Mouse (Mus musculus) activated CD4-positive, CD25-positive, alpha-beta regulatory T cell (primary cell): Measurements from ENCODE around the gene Srsy. TPM values are rescaled to one million over a fixed set of nuclear protein-coding genes. Genes with fewer than 3 reads are reported as not detected.

Experiments used
- polyA plus RNA-seq, 2 experiments: library from polyadenylated mRNA; unstranded; fragments of 100-300 nt; shearing (Covaris generic); gene quantifications; one replicate each; pipeline ENCODE4 v1.2.1; 2017

Srsy gene
- polyA plus RNA-seq = under 1 TPM in 1 of 2 experiments, not detected in 1; 0.11 TPM

GRCm38 (mm10) chrY:17937230-17937629 lies at the start of gene Srsy:
Gene Srsy (minus strand): TSS chrY:17937330.

Other genes starting within 250 kb of the Srsy start
- not detected for gene Gm21904, start 91.1 kb downstream of the Srsy start, polyA plus RNA-seq
- not detected for gene Gm20772, start 62.6 kb downstream of the Srsy start, polyA plus RNA-seq
- gene Gm20831, start 62.6 kb downstream of the Srsy start, polyA plus RNA-seq = under 1 TPM in 1 of 2 experiments, not detected in 1; 0.34 TPM
- gene Gm21764, start 124.5 kb upstream of the Srsy start, polyA plus RNA-seq = not detected
- not detected for gene Ssty1, start 151.8 kb upstream of the Srsy start, polyA plus RNA-seq